Mouse (Mus musculus): ENCODE data around the gene Iqschfp. TPM values are rescaled to one million over a fixed set of nuclear protein-coding genes. Genes with fewer than 3 reads are reported as not detected.

Iqschfp gene
- total RNA-seq, 2 experiments from 2014 or later, result not detected

GRCm38 (mm10) chr3:68632714-68633113, 740.7 kb downstream of the Iqschfp start:
- no peak for DNase-seq (ENCODE audit: low spot score)

DNA sequence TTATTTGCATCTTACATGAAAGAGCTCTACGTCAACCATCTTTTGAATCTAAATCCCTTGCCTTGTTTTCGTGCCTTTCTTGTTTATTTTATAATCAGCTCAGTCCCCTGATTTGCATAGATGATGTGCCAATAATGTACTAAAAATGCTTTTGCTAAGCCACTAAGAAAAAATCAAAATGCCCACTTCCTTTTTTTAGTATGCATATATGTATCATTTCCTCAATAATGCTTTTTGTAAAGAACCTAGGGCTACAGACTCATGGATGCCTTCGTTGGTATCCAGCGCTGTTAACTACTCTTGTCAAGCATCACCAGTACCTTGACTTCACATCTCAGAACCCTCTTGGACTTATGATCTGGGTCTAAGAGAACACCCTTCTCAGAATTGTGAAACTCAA, 741.5 kb downstream of the Iqschfp start:
- DNase-seq (ENCODE audit: low spot score), result no peak

GRCm38 (mm10) chr3:68637960-68638359, 745.9 kb downstream of the Iqschfp start:
- DNase-seq (ENCODE audit: low spot score), result no peak

GRCm38 (mm10) chr3:68638703-68639102, 746.7 kb downstream of the Iqschfp start:
- DNase-seq (ENCODE audit: low spot score), result no peak

DNA sequence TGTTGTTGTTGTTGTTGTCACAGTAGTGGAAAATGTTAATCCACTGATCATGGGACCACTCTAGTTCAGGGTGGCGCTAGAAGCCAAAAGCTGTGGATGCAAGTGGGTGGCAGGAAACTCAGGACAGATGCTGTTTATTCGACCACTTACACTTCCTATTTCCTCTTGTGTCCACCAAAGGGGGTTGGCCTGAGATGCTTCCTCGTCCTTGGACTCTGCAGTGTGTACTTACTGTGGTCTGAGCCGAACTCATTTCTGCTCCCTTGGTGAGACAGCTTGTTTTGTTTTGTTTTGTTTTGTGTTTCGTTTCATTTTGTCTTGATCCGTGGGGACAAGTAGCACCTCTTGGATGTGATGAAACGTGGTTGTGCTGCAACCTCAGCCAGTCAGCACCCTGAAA, 750.9 kb downstream of the Iqschfp start:
- DNase-seq (ENCODE audit: low spot score), result no peak

DNA sequence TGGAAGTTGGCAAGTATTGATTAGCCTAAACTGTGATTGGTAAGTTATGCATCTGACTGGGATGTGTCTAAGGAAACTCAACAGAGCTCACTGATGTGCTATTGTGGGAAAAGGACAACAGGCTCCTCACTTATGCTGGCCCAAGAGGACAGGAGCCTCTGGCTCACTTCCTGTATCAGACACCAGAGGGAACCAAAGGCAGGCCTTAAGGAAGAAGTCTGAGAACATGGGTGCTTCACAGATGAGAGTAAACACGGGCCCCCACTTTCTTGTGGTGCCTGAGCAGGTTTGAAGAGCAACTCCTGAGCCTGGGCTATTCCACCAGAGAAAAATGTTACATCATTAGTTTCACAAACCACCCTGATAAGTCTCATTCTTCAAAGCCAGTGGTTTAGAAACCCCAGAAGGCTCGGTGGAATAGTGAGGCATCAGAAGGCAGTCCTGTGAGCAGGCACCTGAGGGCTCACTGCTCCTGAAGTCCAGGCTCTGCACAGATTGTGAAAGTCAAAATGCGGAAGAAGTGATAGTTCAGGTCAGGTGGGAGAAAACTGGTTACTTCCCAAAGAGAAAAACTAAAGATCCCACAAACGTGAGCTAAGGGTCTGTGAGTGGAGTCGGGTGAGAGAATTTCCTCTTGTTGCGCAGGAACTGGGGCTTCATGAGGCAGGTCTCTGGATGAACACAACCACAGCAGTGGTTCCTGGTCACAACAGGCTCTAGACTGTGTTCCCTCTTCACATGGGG, 754.5 kb downstream of the Iqschfp start:
- DNase-seq (ENCODE audit: low spot score), result peak; percentile 48

DNA sequence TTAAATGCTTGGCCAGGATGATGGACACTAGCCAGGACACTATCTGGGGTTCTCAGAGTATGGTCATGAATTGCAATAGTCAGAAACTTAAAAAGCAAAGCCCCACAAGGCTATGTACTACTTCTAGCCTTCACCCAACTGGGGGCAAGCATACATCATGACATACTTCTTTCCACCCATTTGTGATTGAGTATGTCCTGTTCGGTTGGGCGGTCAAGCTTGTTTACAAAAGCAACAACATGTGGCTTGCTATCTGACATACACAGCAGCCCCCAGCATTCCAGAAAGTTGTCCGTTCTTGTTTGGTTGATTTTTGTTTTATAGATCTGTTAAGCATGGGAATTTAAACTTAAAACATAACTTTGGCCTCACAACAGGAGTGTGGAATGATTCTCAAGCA, 755.2 kb downstream of the Iqschfp start:
- no peak for DNase-seq (ENCODE audit: low spot score)

- DNase-seq (ENCODE audit: low spot score), result no peak
These were observed 758.2 kb downstream of the Iqschfp start for GRCm38 (mm10) chr3:68650251-68650650.

GRCm38 (mm10) chr3:68656607-68657352, 764.7 kb downstream of the Iqschfp start:
- no peak for DNase-seq (ENCODE audit: low spot score)

- no peak for DNase-seq (ENCODE audit: low spot score)
These were observed 765.7 kb downstream of the Iqschfp start for GRCm38 (mm10) chr3:68657589-68658245.

GRCm38 (mm10) chr3:68659996-68660395, 768.0 kb downstream of the Iqschfp start:
- no peak for DNase-seq (ENCODE audit: low spot score)

DNA sequence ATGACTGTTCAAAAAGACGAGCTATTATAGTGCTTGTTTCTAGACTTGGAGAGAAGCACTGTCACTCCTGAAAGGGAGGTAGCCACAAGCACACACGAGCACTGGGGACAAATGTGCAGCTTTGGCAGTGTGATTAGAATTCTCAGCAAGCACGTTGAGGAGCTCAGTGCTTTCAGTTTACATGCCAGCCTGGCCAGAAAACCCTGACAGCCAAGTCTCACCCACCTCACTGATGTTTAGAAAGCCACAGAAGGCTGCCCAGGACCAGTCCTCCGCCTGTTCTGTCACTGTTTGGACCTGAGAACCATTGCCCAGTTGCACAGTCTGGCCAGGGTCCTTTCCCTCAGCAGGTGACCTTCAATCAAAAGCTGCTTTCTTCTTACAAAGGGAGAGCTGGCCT, 768.5 kb downstream of the Iqschfp start:
- DNase-seq (ENCODE audit: low spot score), result no peak

DNA sequence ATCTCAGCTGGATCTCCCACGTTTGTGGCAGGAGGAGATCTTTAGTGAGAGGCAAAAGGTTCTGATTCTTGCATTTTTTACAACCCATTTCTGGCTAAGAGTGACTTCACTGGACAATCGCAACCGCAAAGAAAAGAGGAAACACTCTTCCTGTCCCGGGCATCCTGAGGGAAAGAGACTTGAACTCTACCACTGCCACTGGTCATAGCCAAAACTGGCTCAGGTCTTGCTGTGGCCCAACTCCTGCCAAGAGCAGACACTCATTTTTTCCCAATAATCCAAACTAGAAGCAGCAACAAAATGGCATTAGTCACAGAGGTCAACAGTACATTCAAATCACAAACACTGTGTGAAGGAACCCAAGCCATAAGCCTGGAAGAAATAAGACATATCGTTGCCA, 770.4 kb downstream of the Iqschfp start:
- DNase-seq (ENCODE audit: low spot score), result no peak

GRCm38 (mm10) chr3:68664337-68664736, 772.3 kb downstream of the Iqschfp start:
- DNase-seq (ENCODE audit: low spot score), result no peak

DNA sequence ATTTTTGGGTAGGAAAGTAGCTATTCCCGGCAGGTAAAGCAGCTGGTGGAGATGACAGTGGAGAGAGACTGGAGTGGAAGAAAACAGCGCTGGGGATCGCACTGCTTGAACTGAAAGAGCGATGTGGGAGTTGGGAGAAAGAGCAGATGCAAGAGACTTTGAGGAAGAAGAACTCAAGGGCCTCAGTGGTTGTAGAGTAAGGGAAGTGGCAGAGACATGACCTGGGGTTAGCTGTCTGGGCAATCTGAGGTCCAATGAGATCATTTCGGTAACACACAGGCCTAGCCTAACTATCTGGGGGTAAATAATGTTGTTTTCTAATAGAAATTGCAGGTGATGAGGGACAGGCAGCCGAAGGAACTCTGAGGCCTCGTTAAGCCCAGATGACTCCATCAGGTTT, 774.3 kb downstream of the Iqschfp start:
- no peak for DNase-seq (ENCODE audit: low spot score)

DNA sequence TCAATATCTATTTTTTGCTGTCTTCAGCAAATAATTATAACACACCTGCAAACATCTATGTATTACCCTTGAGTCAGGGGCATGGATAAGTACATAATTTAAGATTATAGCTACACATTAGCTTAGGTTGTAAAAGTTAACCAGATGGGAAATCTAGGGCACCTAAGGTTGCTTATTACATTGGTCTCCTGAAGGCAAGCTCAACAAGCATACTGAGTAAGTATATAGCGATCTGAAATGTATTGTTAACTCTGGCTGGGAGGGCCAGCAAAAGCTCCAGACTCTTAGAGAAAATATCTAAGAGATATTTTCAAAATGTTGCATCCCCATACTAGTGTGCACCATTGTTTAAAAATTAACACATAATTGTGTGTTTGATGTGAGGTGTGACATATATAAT, 775.8 kb downstream of the Iqschfp start:
- DNase-seq (ENCODE audit: low spot score), result no peak

GRCm38 (mm10) chr3:68669418-68669974, 777.5 kb downstream of the Iqschfp start:
- DNase-seq (ENCODE audit: low spot score), result no peak

GRCm38 (mm10) chr3:68674721-68675120, 782.7 kb downstream of the Iqschfp start:
- DNase-seq (ENCODE audit: low spot score), result no peak

DNA sequence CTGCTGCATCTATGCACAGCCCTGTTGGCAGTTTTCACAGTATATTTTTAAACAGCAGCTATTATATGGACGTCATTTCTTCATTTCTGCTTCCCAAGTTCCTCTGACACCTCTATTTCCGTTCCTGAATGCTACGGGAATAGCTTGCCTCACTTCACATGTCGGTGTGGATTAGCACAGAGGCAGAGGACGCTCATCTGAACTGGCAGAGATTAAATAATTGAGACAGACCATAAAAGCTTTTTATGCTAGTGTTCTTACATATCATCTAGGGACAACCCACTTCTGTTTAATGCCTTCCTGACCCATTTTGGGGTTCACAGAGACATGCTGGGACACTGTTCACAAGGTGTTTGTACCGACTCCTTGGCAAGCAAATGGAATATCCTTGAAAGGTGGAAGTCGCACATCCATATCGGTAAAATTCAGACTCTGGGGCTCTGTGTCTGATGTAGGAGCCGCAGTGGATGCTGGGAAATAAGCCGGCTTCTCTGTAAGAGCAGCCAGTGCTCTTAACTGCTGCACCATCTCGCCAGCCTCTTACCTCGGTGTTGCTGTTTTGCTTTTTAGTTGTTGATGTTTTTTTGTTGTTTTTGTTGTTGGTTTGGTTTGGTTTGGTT, 783.3 kb downstream of the Iqschfp start:
- no peak for DNase-seq (ENCODE audit: low spot score)
